In the genomic region with DNA sequence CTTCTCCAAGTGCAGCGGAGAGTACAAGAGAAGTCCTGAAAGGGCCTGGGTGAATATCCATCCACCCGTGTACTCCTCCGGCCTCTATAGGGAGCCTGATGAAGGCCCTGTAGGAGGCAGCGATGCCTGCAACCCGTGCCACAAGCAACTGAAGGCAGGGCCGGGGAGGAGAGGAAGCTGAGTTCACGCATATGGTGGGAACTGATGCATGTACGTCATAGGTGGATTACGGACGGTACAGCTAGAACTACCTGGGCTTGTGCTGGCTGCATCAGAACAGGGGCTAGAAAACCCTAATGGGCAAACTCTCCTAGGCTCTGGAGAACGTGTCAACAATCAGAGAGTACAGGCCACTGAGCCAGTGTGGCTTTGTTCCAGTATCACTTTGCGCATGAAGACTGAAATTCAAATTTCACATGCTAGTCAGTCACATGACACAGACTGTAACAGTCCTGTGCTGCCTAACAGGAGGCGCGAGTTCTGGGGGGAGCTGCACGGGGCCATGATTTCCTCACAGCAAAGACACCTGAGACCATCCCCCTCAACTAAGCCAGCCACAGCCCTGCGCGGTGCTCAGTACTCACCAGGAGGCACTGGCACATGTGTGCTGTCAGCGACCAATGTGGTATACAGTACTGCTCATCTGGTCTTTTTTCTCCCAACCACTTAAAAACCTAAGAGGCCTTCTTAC, we compare ENCODE assay signal across 8 mouse cellular contexts.
A peak's percentile ranks its signal among the peaks of the same experiment; 100 is the strongest.
DNase-seq lines count a peak whose midpoint lies in the region; ATAC-seq lines count a peak whose summit lies in the region.

No protein-coding gene starts in this region.

- no peak overlapping the region for H3K4me3 ChIP-seq in neural tube, embryonic 13.5 days
- no peak overlapping the region for H3K4me3 ChIP-seq in neural tube, embryonic 15.5 days (replicated peaks)
- H3K4me3 ChIP-seq in forebrain, embryonic 13.5 days = no peak overlapping the region
- no peak overlapping the region for H3K4me3 ChIP-seq in macrophage (ENCODE audit: inconsistent target)

- no peak overlapping the region for H3K27ac ChIP-seq in neural tube, embryonic 13.5 days (replicated peaks)
- H3K27ac ChIP-seq in neural tube, embryonic 15.5 days (replicated peaks) = no peak overlapping the region
- H3K27ac ChIP-seq in forebrain, embryonic 13.5 days = no peak overlapping the region
- peak overlapping the region; percentile 24; the same call in 1 of the 2 replicates for H3K27ac ChIP-seq in macrophage

- no peaks in the 10 kb centered on the region for H3K9me3 ChIP-seq in neural tube, embryonic 13.5 days
- no peaks in the 10 kb centered on the region; the same call in 1 of the 2 replicates for H3K9me3 ChIP-seq in neural tube, embryonic 15.5 days (replicated peaks)
- H3K9me3 ChIP-seq in forebrain, embryonic 13.5 days (replicated peaks) = no peaks in the 10 kb centered on the region

- no peaks in the 10 kb centered on the region for H3K36me3 ChIP-seq in neural tube, embryonic 13.5 days
- H3K36me3 ChIP-seq in neural tube, embryonic 15.5 days = no peaks in the 10 kb centered on the region
- H3K36me3 ChIP-seq in forebrain, embryonic 13.5 days (ENCODE audit: poor library complexity, severe bottlenecking) = no peaks in the 10 kb centered on the region
- no peaks in the 10 kb centered on the region for H3K36me3 ChIP-seq in macrophage (ENCODE audit: inconsistent target)

- H3K9ac ChIP-seq in neural tube, embryonic 13.5 days = no peak overlapping the region
- no peak overlapping the region for H3K9ac ChIP-seq in neural tube, embryonic 15.5 days (replicated peaks)
- no peak overlapping the region for H3K9ac ChIP-seq in forebrain, embryonic 13.5 days

- H3K27me3 ChIP-seq in neural tube, embryonic 13.5 days = no peaks in the 10 kb centered on the region
- no peaks in the 10 kb centered on the region for H3K27me3 ChIP-seq in neural tube, embryonic 15.5 days (replicated peaks)
- H3K27me3 ChIP-seq in forebrain, embryonic 13.5 days = no peaks in the 10 kb centered on the region

- WGBS in neural tube, embryonic 13.5 days = 77% methylated on average over 18 of the region's 18 CpGs
- WGBS in neural tube, embryonic 15.5 days = 75% methylated on average over 18 of the region's 18 CpGs
- WGBS in forebrain, embryonic 13.5 days = 72% methylated on average over 18 of the region's 18 CpGs
- 47% methylated on average over 18 of the region's 18 CpGs for WGBS in macrophage (ENCODE audit: missing documents)

- peak; percentile 34; the same call in 1 of the 2 replicates for ATAC-seq in neural tube, embryonic 13.5 days (ENCODE audit: low read depth)
- no peak for ATAC-seq in neural tube, embryonic 15.5 days (ENCODE audit: low FRiP score)
- peak; percentile 34; the same call in 1 of the 2 replicates for ATAC-seq in forebrain, embryonic 13.5 days

- no peak overlapping the region for H3K4me2 ChIP-seq in neural tube, embryonic 13.5 days
- no peak overlapping the region for H3K4me2 ChIP-seq in neural tube, embryonic 15.5 days
- no peak overlapping the region for H3K4me2 ChIP-seq in forebrain, embryonic 13.5 days

- 0 out of 2 replicates have a peak, but pooled peaks cover 12% of the 10 kb centered on the region for H3K4me1 ChIP-seq in neural tube, embryonic 13.5 days (replicated peaks)
- 0 out of 2 replicates have a peak, but pooled peaks cover 2% of the 10 kb centered on the region for H3K4me1 ChIP-seq in neural tube, embryonic 15.5 days
- 0 out of 2 replicates have a peak, but pooled peaks cover 7% of the 10 kb centered on the region for H3K4me1 ChIP-seq in forebrain, embryonic 13.5 days

- H3K79me2 ChIP-seq in macrophage (ENCODE audit: inconsistent target) = no peaks in the 10 kb centered on the region

- DNase-seq in thymus, postnatal 25 days = peak; percentile 74
- no peak for DNase-seq in frontal cortex, postnatal 36 days (ENCODE audit: low spot score in 2 of 2)
- no peak for DNase-seq in testis, postnatal 10 days (ENCODE audit: low spot score)
- no peak for DNase-seq in layer of hippocampus, adult 11-12 months (ENCODE audit: low spot score)
